Mouse (Mus musculus) hindbrain, embryonic 12.5 days (tissue): ENCODE data around the gene Hsf5. TPM values are rescaled to one million over a fixed set of nuclear protein-coding genes. Genes with fewer than 3 reads are reported as not detected.

ENCODE experiments used
- ATAC-seq: fragments of 200-750 bp; cut with Nextera tagmentation; 2 replicates; pipeline ENCODE4 v1.8.0; 2017; ENCODE audit warnings: moderate TSS enrichment; ENCODE audit not compliant: low FRiP score
- H3K27ac ChIP-seq: fragments of 300-500 bp; sonication (generic); 2 replicates; pipeline ENCODE4 v1.5.1; 2016; ENCODE audit warnings: mild to moderate bottlenecking
- H3K27me3 ChIP-seq: fragments of 300-500 bp; sonication (generic); 2 replicates; pipeline ENCODE4 v1.6.1; 2016; ENCODE audit warnings: mild to moderate bottlenecking
- H3K36me3 ChIP-seq: fragments of 300-500 bp; sonication (generic); 2 replicates; pipeline ENCODE4 v1.6.1; 2016; ENCODE audit warnings: mild to moderate bottlenecking
- H3K4me1 ChIP-seq: fragments of 300-500 bp; sonication (generic); 2 replicates; pipeline ENCODE4 v1.6.1; 2016
- H3K4me2 ChIP-seq: fragments of 300-500 bp; sonication (generic); replicated peaks from 2 replicates; pipeline ENCODE4 v1.6.1; 2016; ENCODE audit warnings: mild to moderate bottlenecking
- H3K4me3 ChIP-seq: fragments of 300-500 bp; sonication (generic); 2 replicates; pipeline ENCODE4 v1.5.1; 2016; ENCODE audit warnings: mild to moderate bottlenecking
- H3K9ac ChIP-seq: fragments of 300-500 bp; sonication (generic); 2 replicates; pipeline ENCODE4 v1.6.1; 2016; ENCODE audit warnings: mild to moderate bottlenecking, moderate library complexity
- H3K9me3 ChIP-seq: fragments of 300-500 bp; sonication (generic); replicated peaks from 2 replicates; pipeline ENCODE4 v1.6.1; 2016; ENCODE audit warnings: mild to moderate bottlenecking
- WGBS: fragments of 180-500 bp; shearing (Covaris S2); methylation state at CpG from one replicate; pipeline ENCODE4 v1.1.7; 2016; 5-methylcytosine and 5-hydroxymethylcytosine counted together
- polyA plus RNA-seq: library from polyadenylated mRNA; unstranded; fragments of >200 nt; fragmentation: Nextera tagmentation; extraction: Ambion mirVana; gene quantifications from 2 replicates; pipeline ENCODE4 v1.2.1, GENCODE M21; 2016

The Hsf5 gene
- polyA plus RNA-seq, 1 experiment from 2014 or later: 0.45 TPM

GRCm38 (mm10) chr11:87592713-87593598, 24.0 kb upstream of the Hsf5 start:
- Histone ChIP-seq H3K4me3 (peak overlapping the region; percentile 79), H3K9ac (peak overlapping the region; percentile 81), H3K9me3 (no peaks in the 10 kb centered on the region), H3K36me3 (peaks cover 17% of the 10 kb centered on the region), H3K4me2 (peak overlapping the region; percentile 80), H3K27me3 (no peaks in the 10 kb centered on the region), H3K4me1 (peaks cover 65% of the 10 kb centered on the region), H3K27ac (peak overlapping the region; percentile 90)
- WGBS: 38% methylated on average over 13 of the region's 13 CpGs
- ATAC-seq: no peak

DNA sequence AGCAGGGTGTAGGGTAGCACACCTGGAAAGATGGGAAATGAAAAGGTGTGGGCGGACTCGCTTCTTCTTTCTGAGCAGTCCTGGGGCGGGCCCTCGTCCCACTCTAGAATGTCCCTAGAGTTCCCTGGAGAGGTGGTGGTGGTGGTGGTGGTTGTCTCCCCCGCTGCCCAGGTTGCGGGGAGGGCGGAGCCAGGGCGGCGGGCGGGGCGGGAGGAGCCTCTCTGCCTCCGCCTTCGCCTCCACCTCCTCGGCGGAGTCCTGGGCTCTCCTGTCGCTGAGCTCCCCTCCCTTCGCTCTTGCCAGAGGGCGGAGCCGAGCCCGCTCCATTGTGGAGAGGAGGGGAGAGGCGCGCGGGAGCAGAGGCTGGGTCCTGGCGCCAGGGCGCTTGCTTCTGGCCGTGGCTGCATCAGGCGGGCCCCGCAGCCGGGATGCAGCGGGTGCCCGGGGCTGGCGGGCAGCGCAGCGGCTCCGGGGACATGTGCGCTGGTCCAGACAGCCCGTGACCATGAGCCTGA, 21.6 kb upstream of the Hsf5 start:
- Histone ChIP-seq H3K9me3 (no peaks in the 10 kb centered on the region), H3K27ac (peak overlapping the region; percentile 92), H3K4me1 (peaks cover 52% of the 10 kb centered on the region), H3K36me3 (peaks cover 39% of the 10 kb centered on the region), H3K27me3 (no peaks in the 10 kb centered on the region), H3K4me3 (peak overlapping the region; percentile 75), H3K4me2 (peak overlapping the region; percentile 87), H3K9ac (peak overlapping the region; percentile 81)
- peak; percentile 61 for ATAC-seq
- WGBS: 2% methylated on average over 19 of the region's 37 CpGs

GRCm38 (mm10) chr11:87595976-87596375, 21.0 kb upstream of the Hsf5 start:
- Histone ChIP-seq H3K4me3 (peak overlapping the region; percentile 75), H3K27ac (peak overlapping the region; percentile 92), H3K4me2 (peak overlapping the region; percentile 87), H3K4me1 (peaks cover 47% of the 10 kb centered on the region), H3K36me3 (peaks cover 45% of the 10 kb centered on the region), H3K27me3 (no peaks in the 10 kb centered on the region), H3K9ac (peak overlapping the region; percentile 81), H3K9me3 (no peaks in the 10 kb centered on the region)
- ATAC-seq: no peak
- 7% methylated on average over 7 of the region's 7 CpGs for WGBS

- WGBS: 43% methylated on average over 2 of the region's 2 CpGs
- H3K36me3 ChIP-seq: peaks cover 50% of the 10 kb centered on the region
- peak overlapping the region; percentile 92 for H3K27ac ChIP-seq
- peak overlapping the region; percentile 87 for H3K4me2 ChIP-seq
- H3K9ac ChIP-seq: peak overlapping the region; percentile 81
- no peak for ATAC-seq
- peaks cover 47% of the 10 kb centered on the region for H3K4me1 ChIP-seq
- H3K27me3 ChIP-seq: no peaks in the 10 kb centered on the region
- peak overlapping the region; percentile 75 for H3K4me3 ChIP-seq
- H3K9me3 ChIP-seq: no peaks in the 10 kb centered on the region
Measured at GRCm38 (mm10) chr11:87596492-87596891, 20.5 kb upstream of the Hsf5 start.

DNA sequence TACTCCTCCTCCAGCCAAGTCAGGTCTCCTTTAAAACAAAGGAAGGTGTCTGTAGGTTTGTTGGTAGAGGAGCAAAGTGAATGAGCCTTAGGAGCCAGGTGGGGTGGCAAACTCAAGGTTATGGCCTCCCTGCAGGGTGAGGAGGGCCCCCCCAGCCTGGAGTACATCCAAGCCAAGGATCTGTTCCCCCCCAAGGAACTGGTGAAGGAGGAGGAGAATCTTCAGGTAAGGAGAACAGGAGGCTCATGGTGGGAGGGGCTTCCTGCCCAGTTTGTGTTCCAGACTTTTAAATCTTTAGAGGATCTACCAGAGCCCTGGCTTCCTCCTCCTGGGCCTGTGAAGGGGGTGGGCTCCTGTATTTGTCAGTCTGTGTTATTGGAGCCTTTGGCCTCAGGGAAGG, 19.9 kb upstream of the Hsf5 start:
- peak overlapping the region; percentile 81 for H3K9ac ChIP-seq
- H3K9me3 ChIP-seq: no peaks in the 10 kb centered on the region
- ATAC-seq: no peak
- peak overlapping the region; percentile 75 for H3K4me3 ChIP-seq
- peak overlapping the region; percentile 87 for H3K4me2 ChIP-seq
- peaks cover 56% of the 10 kb centered on the region for H3K36me3 ChIP-seq
- no peaks in the 10 kb centered on the region for H3K27me3 ChIP-seq
- peaks cover 47% of the 10 kb centered on the region for H3K4me1 ChIP-seq
- peak overlapping the region; percentile 92; the same call in 1 of the 2 replicates for H3K27ac ChIP-seq

- whole genome bisulfite sequencing: 93% methylated on average over 13 of the region's 13 CpGs
- Histone ChIP-seq H3K36me3 (peaks cover 76% of the 10 kb centered on the region), H3K9me3 (no peaks in the 10 kb centered on the region), H3K4me2 (no peak overlapping the region), H3K9ac (no peak overlapping the region), H3K27me3 (no peaks in the 10 kb centered on the region), H3K4me3 (no peak overlapping the region), H3K4me1 (peaks cover 27% of the 10 kb centered on the region), H3K27ac (no peak overlapping the region)
- no peak for ATAC-seq
Measured at GRCm38 (mm10) chr11:87599395-87600089, 17.4 kb upstream of the Hsf5 start.

GRCm38 (mm10) chr11:87600322-87600853, 16.6 kb upstream of the Hsf5 start:
- no peak for ATAC-seq
- no peak overlapping the region for H3K4me2 ChIP-seq
- H3K36me3 ChIP-seq: peaks cover 84% of the 10 kb centered on the region
- WGBS: 93% methylated on average over 10 of the region's 10 CpGs
- no peak overlapping the region for H3K4me3 ChIP-seq
- no peaks in the 10 kb centered on the region for H3K9me3 ChIP-seq
- no peak overlapping the region for H3K27ac ChIP-seq
- no peaks in the 10 kb centered on the region for H3K27me3 ChIP-seq
- H3K4me1 ChIP-seq: peaks cover 18% of the 10 kb centered on the region
- no peak overlapping the region for H3K9ac ChIP-seq

DNA sequence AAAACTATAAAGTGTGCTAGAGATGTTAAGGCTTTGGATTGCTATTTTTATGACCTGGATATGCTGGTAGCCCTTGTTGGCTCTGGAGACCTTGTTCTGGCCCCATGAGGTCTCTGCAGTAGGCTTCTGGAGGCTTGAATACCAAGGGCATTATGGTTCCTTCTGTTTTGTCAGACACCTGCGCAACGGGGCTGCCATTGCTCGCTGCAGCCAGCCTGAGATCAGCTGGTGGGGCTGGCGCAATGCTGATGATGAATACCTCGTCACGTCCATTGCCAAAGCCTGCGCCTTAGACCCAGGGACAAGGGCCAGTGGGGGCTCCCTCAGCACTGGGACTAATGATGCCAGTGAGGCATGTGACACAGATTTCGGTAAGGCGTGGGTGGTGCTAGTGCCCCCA, 14.7 kb upstream of the Hsf5 start:
- Histone ChIP-seq H3K36me3 (peaks cover 99% of the 10 kb centered on the region), H3K4me3 (no peak overlapping the region), H3K9me3 (no peaks in the 10 kb centered on the region), H3K4me1 (peaks cover 2% of the 10 kb centered on the region), H3K27ac (no peak overlapping the region), H3K27me3 (no peaks in the 10 kb centered on the region), H3K4me2 (no peak overlapping the region), H3K9ac (0 out of 2 replicates have a peak overlapping the region, but pooled peaks have one; percentile 25)
- no peak for ATAC-seq
- WGBS: 95% methylated on average over 9 of the region's 9 CpGs

DNA sequence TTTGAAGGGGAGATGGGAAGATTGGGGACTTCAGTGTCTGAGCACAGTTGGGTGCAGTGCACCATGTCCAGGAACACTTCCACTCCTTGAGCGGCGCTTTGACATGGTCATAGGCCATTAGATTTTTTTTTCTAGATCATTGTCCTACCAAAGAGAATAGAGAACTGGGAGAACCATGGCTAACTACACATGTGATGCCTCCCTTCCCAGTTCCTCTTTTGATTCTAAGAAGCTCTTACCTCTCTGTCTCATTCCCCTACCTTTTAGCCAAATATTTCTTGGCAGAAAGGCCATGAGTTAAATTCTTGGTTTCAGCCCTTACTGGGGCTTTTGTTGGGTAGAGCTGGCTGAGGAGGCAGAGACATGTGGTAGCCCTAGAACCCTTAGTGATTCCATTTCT, 13.4 kb upstream of the Hsf5 start:
- H3K36me3 ChIP-seq: peaks cover 99% of the 10 kb centered on the region
- WGBS: 98% methylated on average over 2 of the region's 2 CpGs
- no peak for ATAC-seq

DNA sequence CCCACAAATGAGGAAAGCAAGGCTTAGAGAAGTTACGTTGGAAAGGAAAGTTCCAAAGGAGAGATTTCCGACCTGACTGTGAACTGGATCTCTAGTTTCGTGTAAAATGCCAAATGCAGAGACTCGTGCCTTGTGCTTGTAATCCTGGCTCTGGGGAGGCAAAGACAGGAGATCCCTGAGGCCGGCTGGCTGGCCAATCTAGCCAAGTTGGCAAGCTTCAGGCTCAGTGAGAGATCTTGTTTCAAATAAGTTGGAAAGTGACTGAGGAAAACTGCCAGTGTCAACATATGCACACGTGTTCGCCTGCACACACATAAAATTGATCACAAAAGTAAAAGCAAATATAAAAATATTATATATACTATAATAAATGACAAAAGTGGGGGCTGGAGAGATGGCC, 7.7 kb upstream of the Hsf5 start:
- no peak for ATAC-seq
- Histone ChIP-seq H3K9ac (no peak overlapping the region), H3K4me3 (no peak overlapping the region), H3K27ac (no peak overlapping the region), H3K9me3 (no peaks in the 10 kb centered on the region), H3K4me2 (no peak overlapping the region), H3K27me3 (no peaks in the 10 kb centered on the region), H3K36me3 (peaks cover 97% of the 10 kb centered on the region), H3K4me1 (no peaks in the 10 kb centered on the region)
- 88% methylated on average over 7 of the region's 7 CpGs for WGBS

More for the DNA sequence above, 13.4 kb upstream of the Hsf5 start:
- H3K27me3 ChIP-seq: no peaks in the 10 kb centered on the region
- H3K9ac ChIP-seq: no peak overlapping the region
- H3K4me1 ChIP-seq: no peaks in the 10 kb centered on the region
- H3K9me3 ChIP-seq: no peaks in the 10 kb centered on the region
- no peak overlapping the region for H3K4me2 ChIP-seq
- H3K27ac ChIP-seq: no peak overlapping the region
- H3K4me3 ChIP-seq: no peak overlapping the region

GRCm38 (mm10) chr11:87611547-87611946, 5.4 kb upstream of the Hsf5 start:
- Histone ChIP-seq H3K9ac (no peak overlapping the region), H3K36me3 (peaks cover 96% of the 10 kb centered on the region), H3K27ac (no peak overlapping the region), H3K4me3 (no peak overlapping the region), H3K9me3 (0 out of 2 replicates have a peak, but pooled peaks cover under 1% of the 10 kb centered on the region), H3K27me3 (no peaks in the 10 kb centered on the region), H3K4me1 (no peaks in the 10 kb centered on the region), H3K4me2 (no peak overlapping the region)
- ATAC-seq: no peak
- WGBS: 97% methylated on average over 9 of the region's 9 CpGs

GRCm38 (mm10) chr11:87613972-87614371, 3.0 kb upstream of the Hsf5 start:
- H3K9me3 ChIP-seq: 0 out of 2 replicates have a peak, but pooled peaks cover 6% of the 10 kb centered on the region
- no peaks in the 10 kb centered on the region for H3K4me1 ChIP-seq
- no peak overlapping the region for H3K27ac ChIP-seq
- H3K4me2 ChIP-seq: no peak overlapping the region
- ATAC-seq: no peak
- H3K4me3 ChIP-seq: no peak overlapping the region
- no peaks in the 10 kb centered on the region for H3K27me3 ChIP-seq
- H3K9ac ChIP-seq: no peak overlapping the region
- peaks cover 93% of the 10 kb centered on the region for H3K36me3 ChIP-seq
- WGBS: 94% methylated on average over 7 of the region's 7 CpGs
